Mouse (Mus musculus): Measurements from ENCODE around the gene Fam169b. TPM values are rescaled to one million over a fixed set of nuclear protein-coding genes. Genes with fewer than 3 reads are reported as not detected.
"Not testable (repeated sequence)": the region's sequence is repeated elsewhere in the genome, so short reads cannot be mapped to it uniquely, and the experiment has no call there.

Gene Fam169b
- polyA plus RNA-seq, 1 experiment from 2014 or later, result 0.42 TPM

DNA sequence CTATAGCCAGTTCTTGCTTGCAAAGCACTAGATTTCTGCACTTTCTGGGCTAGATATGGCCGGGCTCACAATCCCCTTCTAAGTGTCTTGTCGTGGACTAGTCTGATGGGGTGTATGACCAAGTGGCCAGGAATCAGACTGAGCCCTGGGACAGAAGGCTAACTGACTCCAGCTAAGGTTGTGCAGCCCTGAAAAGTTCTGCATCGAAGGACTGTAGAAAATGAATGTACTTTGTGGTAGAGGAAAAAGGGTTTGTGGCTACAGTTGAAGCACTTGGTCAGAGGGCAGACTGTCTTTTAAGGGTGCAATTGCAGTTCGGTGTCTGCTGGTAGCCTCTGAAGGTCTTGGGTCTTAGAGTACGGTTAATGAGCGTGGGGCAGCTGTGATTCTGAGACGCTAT, 5.8 kb downstream of the Fam169b start:
- Histone ChIP-seq H3K9ac (ENCODE audit: low read depth, low read length) (no peak overlapping the region), H3K36me3 (ENCODE audit: control insufficient read depth, insufficient read depth, low read length) (no peaks in the 10 kb centered on the region), H3K4me1 (ENCODE audit: control insufficient read depth, insufficient read depth, low read length) (peaks cover 5% of the 10 kb centered on the region; the same call in 1 of the 2 replicates), H3K4me3 (ENCODE audit: low read length) (no peak overlapping the region), H3K9me3 (ENCODE audit: control insufficient read depth, low read length) (no peaks in the 10 kb centered on the region), H3K27me3 (replicated peaks; ENCODE audit: control insufficient read depth, insufficient read depth, low read length) (no peaks in the 10 kb centered on the region; the same call in 1 of the 2 replicates), H3K4me2 (ENCODE audit: low read depth, low read length) (no peak overlapping the region), H3K27ac (ENCODE audit: low read length) (no peak overlapping the region)
- 85% methylated on average over 7 of the region's 7 CpGs for WGBS
- ATAC-seq, result no peak

DNA sequence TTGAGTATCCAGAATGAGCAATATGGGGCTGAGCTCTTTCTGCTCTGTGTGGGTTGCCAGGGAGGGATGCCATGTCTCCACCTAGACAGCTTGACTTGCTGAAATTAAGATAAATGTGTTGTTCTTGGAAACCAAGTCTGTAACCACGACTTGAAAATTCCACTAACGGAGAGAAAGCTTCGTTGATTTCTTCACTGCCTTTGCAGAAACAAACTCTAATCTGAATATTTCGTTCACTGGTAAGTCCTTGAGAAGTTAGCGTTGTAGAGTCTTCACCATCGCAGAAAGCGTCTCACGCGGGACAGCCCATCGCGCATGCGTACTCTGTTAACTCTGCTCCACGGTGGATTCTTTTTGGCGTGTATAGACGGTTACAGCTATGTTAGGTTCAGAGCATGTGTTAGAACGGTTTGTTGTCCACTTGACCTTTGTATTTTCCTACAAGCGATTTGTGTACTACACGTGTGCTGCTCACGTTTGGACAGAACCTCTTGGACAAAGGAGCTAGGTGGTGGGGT, 6.8 kb downstream of the Fam169b start:
- ATAC-seq, result no peak
- H3K4me2 ChIP-seq (ENCODE audit: low read depth, low read length), result no peak overlapping the region
- no peak overlapping the region for H3K27ac ChIP-seq (ENCODE audit: low read length)

DNA sequence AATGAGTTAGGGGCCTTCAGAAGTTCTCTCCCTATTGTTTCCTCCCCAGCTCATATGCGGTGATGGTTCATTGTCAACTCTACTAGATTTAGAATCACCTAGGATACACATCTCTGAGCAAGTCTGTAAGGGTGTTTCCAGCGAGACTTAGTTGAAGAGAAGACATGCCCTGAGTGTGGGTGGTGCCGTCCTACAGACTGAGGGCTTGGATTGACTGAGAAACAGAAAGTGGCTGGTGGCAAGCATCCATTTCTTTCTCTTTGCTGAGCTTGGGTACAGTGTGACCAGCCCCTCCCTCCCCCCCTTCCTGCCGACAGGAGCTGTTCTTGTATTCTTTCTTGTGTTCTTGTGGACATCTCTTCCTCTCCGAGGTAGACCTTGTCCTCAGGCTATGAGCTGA, 7.7 kb downstream of the Fam169b start:
- no peaks in the 10 kb centered on the region for H3K36me3 ChIP-seq (ENCODE audit: control insufficient read depth, insufficient read depth, low read length)
- no peak overlapping the region for H3K4me2 ChIP-seq (ENCODE audit: low read depth, low read length)
- H3K27me3 ChIP-seq (replicated peaks; ENCODE audit: control insufficient read depth, insufficient read depth, low read length), result no peaks in the 10 kb centered on the region
- H3K9ac ChIP-seq (ENCODE audit: low read depth, low read length), result no peak overlapping the region
- H3K4me3 ChIP-seq (ENCODE audit: low read length), result no peak overlapping the region
- no peak for ATAC-seq
- WGBS, result 76% methylated on average over 5 of the region's 5 CpGs
- H3K9me3 ChIP-seq (ENCODE audit: control insufficient read depth, low read length), result no peaks in the 10 kb centered on the region
- H3K27ac ChIP-seq (ENCODE audit: low read length), result no peak overlapping the region
- H3K4me1 ChIP-seq (ENCODE audit: control insufficient read depth, insufficient read depth, low read length), result peaks cover 2% of the 10 kb centered on the region; the same call in 1 of the 2 replicates

More for the DNA sequence above, 6.8 kb downstream of the Fam169b start:
- WGBS, result 91% methylated on average over 19 of the region's 19 CpGs
- H3K9me3 ChIP-seq (ENCODE audit: control insufficient read depth, low read length), result no peaks in the 10 kb centered on the region
- peaks cover 5% of the 10 kb centered on the region; the same call in 1 of the 2 replicates for H3K4me1 ChIP-seq (ENCODE audit: control insufficient read depth, insufficient read depth, low read length)
- H3K36me3 ChIP-seq (ENCODE audit: control insufficient read depth, insufficient read depth, low read length), result no peaks in the 10 kb centered on the region
- no peak overlapping the region for H3K4me3 ChIP-seq (ENCODE audit: low read length)
- no peak overlapping the region for H3K9ac ChIP-seq (ENCODE audit: low read depth, low read length)
- H3K27me3 ChIP-seq (replicated peaks; ENCODE audit: control insufficient read depth, insufficient read depth, low read length), result no peaks in the 10 kb centered on the region

DNA sequence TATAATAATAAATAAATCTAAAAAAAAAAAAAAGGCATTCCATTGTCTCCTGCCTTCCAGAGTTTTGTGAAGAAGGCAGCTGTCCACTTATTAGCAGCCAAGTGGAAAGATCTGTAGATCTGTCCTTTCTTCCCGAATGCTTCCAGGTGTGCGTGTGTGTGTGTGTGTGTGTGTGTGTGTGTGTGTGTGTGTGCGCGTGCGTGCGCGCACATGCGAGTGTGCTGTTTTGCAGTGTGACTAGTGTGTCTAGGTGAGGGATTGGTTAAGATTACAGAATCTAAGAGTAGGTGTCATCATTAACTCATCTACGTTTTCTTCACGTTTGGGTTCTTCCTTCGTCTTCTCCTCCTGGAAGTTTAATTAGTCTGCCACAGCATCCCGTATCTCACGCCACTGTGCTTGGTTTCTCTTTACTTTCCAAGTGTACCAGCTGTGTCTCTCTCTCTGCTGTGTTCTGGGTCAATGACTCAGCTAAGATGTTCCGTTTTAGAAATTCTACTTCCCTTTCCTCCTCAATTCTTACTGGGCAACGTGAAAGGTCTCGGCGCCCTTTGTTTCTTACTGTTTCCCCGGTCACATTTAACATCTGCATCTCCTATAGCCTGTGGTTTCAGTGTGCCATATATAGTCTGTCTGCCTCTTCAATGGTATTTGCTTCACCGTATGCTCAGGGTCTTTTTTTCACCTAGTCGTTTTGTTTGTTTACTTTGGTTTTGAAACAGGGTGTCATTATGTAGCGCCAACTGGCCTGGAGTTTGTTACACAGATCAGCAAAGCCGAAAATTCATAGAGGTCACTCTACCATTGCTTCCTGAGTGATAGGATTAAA, 8.9 kb downstream of the Fam169b start:
- no peaks in the 10 kb centered on the region for H3K4me1 ChIP-seq (ENCODE audit: control insufficient read depth, insufficient read depth, low read length)
- H3K4me2 ChIP-seq (ENCODE audit: low read depth, low read length), result no peak overlapping the region
- no peak overlapping the region for H3K9ac ChIP-seq (ENCODE audit: low read depth, low read length)
- ATAC-seq, result no peak
- WGBS, result 82% methylated on average over 22 of the region's 22 CpGs
- H3K27me3 ChIP-seq (replicated peaks; ENCODE audit: control insufficient read depth, insufficient read depth, low read length), result no peaks in the 10 kb centered on the region
- no peak overlapping the region for H3K27ac ChIP-seq (ENCODE audit: low read length)
- no peaks in the 10 kb centered on the region for H3K9me3 ChIP-seq (ENCODE audit: control insufficient read depth, low read length)
- no peaks in the 10 kb centered on the region for H3K36me3 ChIP-seq (ENCODE audit: control insufficient read depth, insufficient read depth, low read length)
- no peak overlapping the region for H3K4me3 ChIP-seq (ENCODE audit: low read length)

DNA sequence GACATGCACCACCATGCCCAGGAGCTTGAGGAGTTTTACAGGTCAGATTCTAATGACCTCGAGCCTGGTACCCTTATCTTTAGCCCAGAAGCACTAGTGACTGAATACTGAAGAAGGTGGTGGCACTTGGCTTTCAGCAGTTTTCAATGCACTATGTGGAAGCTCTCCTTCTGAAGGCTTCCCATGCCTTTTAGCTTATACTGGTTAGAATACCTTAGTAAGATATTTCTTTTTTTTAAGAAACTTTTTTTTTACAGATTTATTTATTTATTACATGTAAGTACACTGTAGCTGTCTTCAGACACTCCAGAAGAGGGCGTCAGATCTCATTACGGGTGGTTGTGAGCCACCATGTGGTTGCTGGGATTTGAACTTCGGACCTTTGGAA, 9.5 kb downstream of the Fam169b start:
- H3K27me3 ChIP-seq (replicated peaks; ENCODE audit: control insufficient read depth, insufficient read depth, low read length); H3K36me3 ChIP-seq (ENCODE audit: control insufficient read depth, insufficient read depth, low read length); ATAC-seq; H3K27ac ChIP-seq (ENCODE audit: low read length); H3K4me1 ChIP-seq (ENCODE audit: control insufficient read depth, insufficient read depth, low read length); H3K9ac ChIP-seq (ENCODE audit: low read depth, low read length); H3K4me3 ChIP-seq (ENCODE audit: low read length); H3K4me2 ChIP-seq (ENCODE audit: low read depth, low read length); H3K9me3 ChIP-seq (ENCODE audit: control insufficient read depth, low read length): not testable (repeated sequence)
- 78% methylated on average over 4 of the region's 4 CpGs for WGBS

DNA sequence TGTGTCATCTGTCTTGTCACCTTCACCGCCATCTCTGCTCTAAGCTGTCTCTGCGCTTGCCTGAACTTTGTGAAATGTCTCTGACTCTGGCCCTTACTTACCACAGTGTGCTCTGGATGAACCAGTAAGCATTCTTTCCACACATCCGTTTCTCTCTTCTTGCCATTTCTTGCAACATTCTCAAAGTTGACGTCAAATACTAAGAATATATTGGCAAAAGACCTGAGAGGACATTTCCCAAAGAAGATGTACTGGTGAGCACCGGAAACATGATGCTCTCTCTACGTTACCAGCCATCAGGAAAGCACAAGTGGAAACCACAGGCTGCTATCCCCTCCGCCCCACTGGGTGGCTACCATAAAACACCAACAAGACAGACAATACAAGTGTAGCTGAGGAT, 10.1 kb downstream of the Fam169b start:
- Histone ChIP-seq H3K9ac (ENCODE audit: low read depth, low read length) (no peak overlapping the region), H3K4me2 (ENCODE audit: low read depth, low read length) (no peak overlapping the region), H3K27ac (ENCODE audit: low read length) (no peak overlapping the region), H3K27me3 (replicated peaks; ENCODE audit: control insufficient read depth, insufficient read depth, low read length) (no peaks in the 10 kb centered on the region), H3K36me3 (ENCODE audit: control insufficient read depth, insufficient read depth, low read length) (no peaks in the 10 kb centered on the region), H3K9me3 (ENCODE audit: control insufficient read depth, low read length) (no peaks in the 10 kb centered on the region), H3K4me1 (ENCODE audit: control insufficient read depth, insufficient read depth, low read length) (no peaks in the 10 kb centered on the region), H3K4me3 (ENCODE audit: low read length) (no peak overlapping the region)
- ATAC-seq, result no peak
- 87% methylated on average over 7 of the region's 7 CpGs for WGBS

DNA sequence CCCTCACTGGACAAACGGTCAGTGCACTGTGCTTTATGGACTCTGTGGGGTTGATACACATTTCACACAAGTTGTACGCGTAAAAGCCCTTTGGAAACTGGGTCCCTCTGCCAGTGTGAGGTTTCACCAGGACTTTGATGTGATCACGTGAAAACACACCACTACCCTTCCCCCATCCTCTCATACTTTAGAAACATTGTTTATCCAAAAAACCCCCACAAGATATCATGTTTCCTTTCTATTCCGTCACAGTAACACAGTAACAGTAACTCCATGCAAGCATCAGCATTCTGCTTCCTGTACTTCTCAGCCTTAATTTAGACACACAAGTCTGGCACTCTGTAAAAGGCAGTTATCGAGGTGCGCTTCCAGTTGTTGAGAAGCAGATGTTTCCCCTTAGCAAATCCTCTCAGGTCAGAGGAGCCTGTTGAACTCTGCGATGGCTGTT, 12.2 kb downstream of the Fam169b start:
- WGBS, result 53% methylated on average over 8 of the region's 8 CpGs
- Histone ChIP-seq H3K4me1 (ENCODE audit: control insufficient read depth, insufficient read depth, low read length) (no peaks in the 10 kb centered on the region), H3K9me3 (ENCODE audit: control insufficient read depth, low read length) (no peaks in the 10 kb centered on the region), H3K27me3 (replicated peaks; ENCODE audit: control insufficient read depth, insufficient read depth, low read length) (no peaks in the 10 kb centered on the region), H3K27ac (ENCODE audit: low read length) (no peak overlapping the region), H3K4me3 (ENCODE audit: low read length) (no peak overlapping the region), H3K36me3 (ENCODE audit: control insufficient read depth, insufficient read depth, low read length) (no peaks in the 10 kb centered on the region), H3K4me2 (ENCODE audit: low read depth, low read length) (no peak overlapping the region), H3K9ac (ENCODE audit: low read depth, low read length) (no peak overlapping the region)
- ATAC-seq, result no peak

DNA sequence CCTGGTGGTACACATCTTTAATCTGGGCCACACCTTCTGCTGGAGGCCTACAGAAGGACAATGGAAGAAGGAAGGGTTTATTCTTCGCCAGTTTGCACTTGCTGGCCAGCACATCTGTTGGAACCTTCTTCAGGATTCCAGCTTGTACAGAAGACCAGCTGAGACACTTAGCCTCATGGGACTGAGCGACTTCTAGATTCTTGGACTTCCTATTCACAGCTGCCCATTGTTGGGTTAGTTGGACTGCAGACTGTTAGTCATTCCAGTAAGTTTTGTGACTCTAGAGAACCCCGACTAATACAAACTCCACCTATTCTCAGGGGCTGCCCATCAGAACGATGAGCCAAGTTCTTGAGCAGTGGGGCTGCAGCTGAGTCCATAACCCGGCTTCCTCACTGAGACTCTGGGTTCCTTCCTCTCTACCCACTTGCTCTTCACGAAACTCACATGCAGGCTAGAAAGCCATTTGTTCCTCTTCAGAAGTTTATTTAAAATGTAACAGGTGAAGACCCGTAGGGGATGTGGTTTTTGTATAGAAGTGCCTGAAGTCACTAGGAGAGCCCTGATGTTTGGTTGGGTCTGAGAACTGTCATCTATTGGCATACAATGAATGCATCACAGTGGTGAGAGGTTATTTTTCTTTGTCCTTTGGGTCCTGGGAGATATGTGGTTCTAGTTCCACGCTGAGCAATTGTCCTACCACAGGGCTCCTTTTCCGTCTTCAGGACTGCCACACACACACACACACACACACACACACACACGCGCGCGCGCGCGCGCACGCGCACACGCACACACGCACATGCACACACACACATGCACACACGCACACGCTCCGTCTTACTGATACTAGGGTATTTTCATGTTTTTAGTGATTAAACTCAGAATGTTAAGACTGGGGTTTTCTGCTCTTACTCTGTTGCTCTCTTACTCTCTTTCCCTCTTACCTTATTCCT, 13.2 kb downstream of the Fam169b start:
- Histone ChIP-seq H3K27ac (ENCODE audit: low read length) (no peak overlapping the region), H3K9me3 (ENCODE audit: control insufficient read depth, low read length) (no peaks in the 10 kb centered on the region)

DNA sequence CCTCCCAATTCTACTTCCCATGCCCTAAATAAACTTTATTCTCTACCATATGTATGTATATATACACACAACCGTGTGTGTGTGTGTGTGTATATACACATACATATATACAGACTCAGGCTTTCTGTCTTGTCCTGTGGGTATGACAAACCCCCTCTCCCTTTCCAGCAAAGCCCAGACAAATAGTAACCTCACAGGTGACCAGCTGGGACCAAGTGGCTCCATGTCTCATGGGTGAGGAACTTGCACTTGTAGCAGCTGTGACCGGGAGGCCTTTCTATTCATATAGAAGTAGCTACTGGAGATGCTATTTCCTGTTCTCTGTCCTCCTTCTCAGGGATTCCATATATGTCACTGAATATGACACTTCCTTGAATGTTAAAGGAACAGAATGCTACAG, 13.9 kb downstream of the Fam169b start:
- 72% methylated on average over 2 of the region's 2 CpGs for WGBS

More for the DNA sequence above, 13.2 kb downstream of the Fam169b start:
- no peaks in the 10 kb centered on the region for H3K36me3 ChIP-seq (ENCODE audit: control insufficient read depth, insufficient read depth, low read length)
- H3K4me3 ChIP-seq (ENCODE audit: low read length), result no peak overlapping the region
- no peaks in the 10 kb centered on the region for H3K27me3 ChIP-seq (replicated peaks; ENCODE audit: control insufficient read depth, insufficient read depth, low read length)
- H3K4me2 ChIP-seq (ENCODE audit: low read depth, low read length), result no peak overlapping the region
- no peaks in the 10 kb centered on the region for H3K4me1 ChIP-seq (ENCODE audit: control insufficient read depth, insufficient read depth, low read length)
- H3K9ac ChIP-seq (ENCODE audit: low read depth, low read length), result no peak overlapping the region
- 87% methylated on average over 24 of the region's 24 CpGs for WGBS
- no peak for ATAC-seq

More for the DNA sequence above, 13.9 kb downstream of the Fam169b start:
- Histone ChIP-seq H3K36me3 (ENCODE audit: control insufficient read depth, insufficient read depth, low read length) (no peaks in the 10 kb centered on the region), H3K4me2 (ENCODE audit: low read depth, low read length) (no peak overlapping the region), H3K27ac (ENCODE audit: low read length) (no peak overlapping the region), H3K4me1 (ENCODE audit: control insufficient read depth, insufficient read depth, low read length) (no peaks in the 10 kb centered on the region), H3K9me3 (ENCODE audit: control insufficient read depth, low read length) (no peaks in the 10 kb centered on the region), H3K4me3 (ENCODE audit: low read length) (no peak overlapping the region), H3K27me3 (replicated peaks; ENCODE audit: control insufficient read depth, insufficient read depth, low read length) (no peaks in the 10 kb centered on the region), H3K9ac (ENCODE audit: low read depth, low read length) (no peak overlapping the region)
- no peak for ATAC-seq

Measured in intestine, embryonic 16.5 days (tissue).